In the genomic region with DNA sequence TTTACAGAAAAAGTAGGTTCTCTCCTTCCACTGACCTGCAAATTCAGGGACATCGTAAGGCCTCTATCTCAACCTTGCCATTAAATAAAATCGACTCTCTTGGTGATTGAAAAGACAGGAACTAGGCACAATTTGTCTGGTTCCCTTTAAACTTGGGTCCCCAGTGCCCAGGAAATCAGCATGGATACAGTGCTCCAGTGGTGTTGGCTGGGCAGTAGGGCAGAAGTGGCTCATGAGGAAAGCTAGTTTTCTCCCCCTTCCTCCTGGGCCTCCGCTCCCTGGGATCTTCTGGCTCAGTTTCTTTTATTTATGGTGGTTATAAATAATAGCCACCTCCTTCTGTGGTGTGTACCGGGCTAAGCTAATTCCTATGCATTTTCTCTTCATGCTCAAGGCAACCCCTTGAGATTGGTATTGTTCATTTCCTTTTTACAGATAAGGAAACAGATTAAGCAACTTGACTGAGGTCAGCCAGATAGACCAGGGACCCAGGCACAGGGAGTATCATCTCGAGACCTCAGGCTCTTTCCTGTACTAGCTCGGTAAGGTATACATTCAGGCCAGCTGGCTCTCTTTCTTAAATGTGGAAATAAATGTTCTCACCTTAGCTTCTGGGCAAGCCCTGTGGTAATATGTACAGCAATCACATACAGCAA, we compare ENCODE assay signal across 8 mouse cellular contexts. TPM values are rescaled to one million over a fixed set of nuclear protein-coding genes. Genes with fewer than 3 reads are reported as not detected.
DNase-seq lines count a peak whose midpoint lies in the region; ATAC-seq and TF ChIP-seq lines count a peak whose summit lies in the region.

Tmem253 (plus strand) TSS at position 214 of the 656 bp plus-strand sequence.

- H3K4me3 ChIP-seq in gastrocnemius, adult 2 months = peak within 1 kb of the TSS; percentile 83
- H3K4me3 ChIP-seq in E14TG2a.4 (replicated peaks; ENCODE audit: low read length) = peak within 1 kb of the TSS; percentile 90
- H3K4me3 ChIP-seq in forebrain, postnatal 0 days (ENCODE audit: low read depth, low read length) = peak within 1 kb of the TSS; percentile 70
- peak within 1 kb of the TSS; percentile 70 for H3K4me3 ChIP-seq in liver, embryonic 16.5 days (ENCODE audit: low read depth, low read length)

- H3K4me2 ChIP-seq in forebrain, postnatal 0 days (ENCODE audit: low read depth) = peak within 1 kb of the TSS; percentile 65
- H3K4me2 ChIP-seq in liver, embryonic 16.5 days (ENCODE audit: low read depth, low read length) = peak within 1 kb of the TSS; percentile 92

- H3K9me3 ChIP-seq in E14TG2a.4 (ENCODE audit: low read length) = no peaks in the 10 kb centered on the region
- no peaks in the 10 kb centered on the region for H3K9me3 ChIP-seq in forebrain, postnatal 0 days (ENCODE audit: low read length)
- H3K9me3 ChIP-seq in liver, embryonic 16.5 days (replicated peaks; ENCODE audit: control insufficient read depth, low read length) = no peaks in the 10 kb centered on the region

- peaks cover 71% of the 10 kb centered on the region for H3K4me1 ChIP-seq in E14TG2a.4 (replicated peaks; ENCODE audit: low read depth, low read length)
- H3K4me1 ChIP-seq in forebrain, postnatal 0 days (ENCODE audit: insufficient read depth) = peaks cover 13% of the 10 kb centered on the region
- H3K4me1 ChIP-seq in liver, embryonic 16.5 days (ENCODE audit: control insufficient read depth, low read depth, low read length) = peaks cover 44% of the 10 kb centered on the region

- H3K36me3 ChIP-seq in E14TG2a.4 (ENCODE audit: insufficient read depth, low read length) = peaks cover 41% of the 10 kb centered on the region
- no peaks in the 10 kb centered on the region for H3K36me3 ChIP-seq in forebrain, postnatal 0 days (ENCODE audit: insufficient read depth)
- no peaks in the 10 kb centered on the region for H3K36me3 ChIP-seq in liver, embryonic 16.5 days (ENCODE audit: control insufficient read depth, insufficient read depth)

- intact Hi-C loops in gastrocnemius, adult 2 months (cut with DNase I) = no loop called here
- intact Hi-C loops in gastrocnemius, postnatal 14 days (cut with DNase I; ENCODE audit: low total_unique reads) = no loop called here
- intact Hi-C loops in left cerebral cortex, postnatal 25 days (cut with DNase I) = loop anchor here (10.0 kb wide), 1 partner anchor 931 kb away; no protein-coding TSS in a partner anchor

- TF ChIP-seq CTCF in gastrocnemius, adult 2 months (IDR thresholded peaks at IDR 0.05) = no peak
- TF ChIP-seq CTCF in E14TG2a.4 (conservative IDR thresholded peaks at IDR 0.05; ENCODE audit: low read length) = no peak
- no peak for TF ChIP-seq CTCF in forebrain, postnatal 0 days (IDR thresholded peaks at IDR 0.05; ENCODE audit: low read depth)

- peak within 1 kb of the TSS; percentile 91 for H3K27ac ChIP-seq in gastrocnemius, adult 2 months
- H3K27ac ChIP-seq in forebrain, postnatal 0 days (ENCODE audit: low read depth, low read length) = peak within 1 kb of the TSS; percentile 90
- H3K27ac ChIP-seq in liver, embryonic 16.5 days (ENCODE audit: low read length) = peak within 1 kb of the TSS; percentile 65; the same call in 1 of the 2 replicates

- H3K27me3 ChIP-seq in E14TG2a.4 (ENCODE audit: insufficient read depth, low read length) = no peaks in the 10 kb centered on the region
- H3K27me3 ChIP-seq in forebrain, postnatal 0 days (ENCODE audit: insufficient read depth, low read length) = no peaks in the 10 kb centered on the region
- no peaks in the 10 kb centered on the region for H3K27me3 ChIP-seq in liver, embryonic 16.5 days (ENCODE audit: control insufficient read depth, insufficient read depth, low read depth, low read length)

- no peak for DNase-seq in gastrocnemius, adult 2 months
- DNase-seq in gastrocnemius, postnatal 14 days = no peak
- DNase-seq in forebrain, postnatal 0 days = no peak
- no peak for DNase-seq in left cerebral cortex, postnatal 25 days (ENCODE audit: low spot score in 2 of 2)
- no peak for DNase-seq in gastrocnemius, postnatal 25 days
- DNase-seq in kidney, postnatal 10 days = no peak

- ATAC-seq in forebrain, postnatal 0 days = no peak
- no peak for ATAC-seq in liver, embryonic 16.5 days (ENCODE audit: low read depth)

- peak within 1 kb of the TSS; percentile 74 for H3K9ac ChIP-seq in forebrain, postnatal 0 days
- peak within 1 kb of the TSS; percentile 72 for H3K9ac ChIP-seq in liver, embryonic 16.5 days (ENCODE audit: low read depth, low read length)

- WGBS in forebrain, postnatal 0 days = 25% methylated on average over 6 of the region's 6 CpGs
- WGBS in liver, embryonic 16.5 days (ENCODE audit: insufficient replicate concordance) = 25% methylated on average over 6 of the region's 6 CpGs

RNA-seq across cellular contexts. Expression of gene Tmem253, which starts in this region (rescaled TPM):
- 1 to 10 TPM in 1 of 2 experiments, under 1 TPM in 1; 0.46 to 2.6 TPM for total RNA-seq in gastrocnemius, adult 2 months (2021)
- under 1 TPM; 0.55 to 0.62 TPM for total RNA-seq in gastrocnemius, postnatal 14 days (2021)
- 0.38 TPM in 1 of 2 replicates, not detected in the other for total RNA-seq in forebrain, postnatal 0 days (2014; rRNA removed)
- 0.67 TPM in 1 of 2 replicates, not detected in the other for polyA plus RNA-seq in forebrain, postnatal 0 days (2015; fragmentation: Nextera tagmentation; extraction: Ambion mirVana)
- 0.15 and 0.28 TPM in 2 replicates for polyA plus RNA-seq in liver, embryonic 16.5 days (2015; fragmentation: Nextera tagmentation; extraction: Ambion mirVana)
- under 1 TPM in 1 of 2 experiments, not detected in 1; 0.60 TPM for total RNA-seq in left cerebral cortex, postnatal 25 days (2021)
- 1 to 10 TPM; 1.5 to 2.1 TPM for total RNA-seq in gastrocnemius, postnatal 25 days (2021)
